Mouse (Mus musculus) heart, postnatal 25 days (tissue): ENCODE data around the gene Ppfia1. TPM values are rescaled to one million over a fixed set of nuclear protein-coding genes. Genes with fewer than 3 reads are reported as not detected.

Experiments used
- DNase-seq: peaks from one replicate; pipeline ENCODE4 v3.0.0; 2022; ENCODE audit warnings: low spot score
- intact Hi-C: fragments of 180-260 bp; cut with DNase I; formaldehyde crosslinking; loops from one replicate; pipeline ENCODE4 v1.15.1; 2025
- total RNA-seq, 2 experiments: library from RNA; stranded (reverse); gene quantifications; 2 replicates each; pipeline ENCODE4 v1.2.3; 2021

The Ppfia1 gene
- total RNA-seq, 2 experiments from 2014 or later = 40.3 to 47.7 TPM

- no peak for DNase-seq
- intact Hi-C loops = no loop called here
Observed at GRCm38 (mm10) chr7:144503959-144504358, 49.6 kb downstream of the Ppfia1 start.

DNA sequence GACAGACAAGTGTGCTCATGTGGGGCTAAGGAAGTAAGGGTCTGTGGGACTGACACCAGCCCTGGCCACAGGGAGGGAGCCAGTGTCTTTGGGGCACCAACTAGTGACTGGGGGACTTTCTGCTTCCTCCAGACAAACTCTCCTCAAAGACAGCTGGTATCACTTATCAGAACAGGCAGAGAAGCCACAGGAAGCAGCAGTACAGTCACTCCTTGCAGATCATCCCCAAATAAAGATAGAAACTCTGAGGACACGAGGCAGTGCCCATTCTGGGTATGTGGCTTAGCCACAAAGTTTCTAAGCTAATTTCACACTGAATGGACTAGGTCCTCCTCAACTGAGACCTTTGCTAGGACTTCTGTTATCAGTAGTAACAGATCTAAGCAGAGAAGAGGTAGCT is 60.6 kb downstream of the Ppfia1 start:
- no peak for DNase-seq
- intact Hi-C loops = no loop called here

GRCm38 (mm10) chr7:144490201-144490873 is 63.2 kb downstream of the Ppfia1 start:
- DNase-seq = no peak
- intact Hi-C loops = no loop called here

- intact Hi-C loops = loop anchor here (5.0 to 10.0 kb wide), 2 partner anchors 93 to 286 kb away; partner anchors contain the start of gene Fadd
- DNase-seq = no peak
Observed at GRCm38 (mm10) chr7:144489067-144489774, 64.3 kb downstream of the Ppfia1 start.

- intact Hi-C loops = loop anchor here (10.0 kb wide), 1 partner anchor 294 kb away; no protein-coding TSS in a partner anchor
- no peak for DNase-seq
Observed at GRCm38 (mm10) chr7:144480314-144480713, 73.2 kb downstream of the Ppfia1 start.

- DNase-seq = no peak
- intact Hi-C loops = loop anchor here (10.0 kb wide), 1 partner anchor 425 kb away; no protein-coding TSS in a partner anchor
Observed at GRCm38 (mm10) chr7:144479569-144479968, 74.0 kb downstream of the Ppfia1 start.

- intact Hi-C loops = loop anchor here (10.0 kb wide), 1 partner anchor 429 kb away; no protein-coding TSS in a partner anchor
Observed at GRCm38 (mm10) chr7:144475741-144476140, 77.8 kb downstream of the Ppfia1 start.

DNA sequence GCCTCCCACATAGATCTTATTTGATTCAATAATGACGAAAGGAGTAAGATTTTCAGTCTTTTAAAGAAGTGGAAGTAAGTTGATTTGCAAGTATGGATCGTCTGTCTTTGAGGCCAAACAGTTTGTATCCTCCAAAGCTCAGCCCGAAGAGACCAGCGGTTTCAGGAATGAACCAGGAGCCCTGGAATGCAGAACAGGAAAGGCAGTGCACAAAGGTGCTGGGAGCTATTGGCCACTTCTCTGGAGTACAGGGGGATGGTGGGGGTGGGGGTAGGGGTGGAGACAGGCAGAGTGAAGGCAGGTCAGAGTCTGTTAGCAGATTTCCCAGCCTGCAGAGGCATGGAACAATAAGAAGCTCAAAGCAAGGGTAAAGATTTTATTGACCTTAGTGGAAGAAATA is 80.0 kb downstream of the Ppfia1 start:
- intact Hi-C loops = loop anchor here (10.0 kb wide), 1 partner anchor 431 kb away; no protein-coding TSS in a partner anchor
- no peak for DNase-seq

More at GRCm38 (mm10) chr7:144475741-144476140, 77.8 kb downstream of the Ppfia1 start:
- no peak for DNase-seq

- no peak for DNase-seq
- intact Hi-C loops = loop anchor here (10.0 kb wide), 1 partner anchor 434 kb away; no protein-coding TSS in a partner anchor
Observed at GRCm38 (mm10) chr7:144471103-144471502, 82.4 kb downstream of the Ppfia1 start.

- intact Hi-C loops = loop anchor here (10.0 kb wide), 1 partner anchor 434 kb away; no protein-coding TSS in a partner anchor
- DNase-seq = peak; percentile 84
Observed at GRCm38 (mm10) chr7:144470545-144471059, 82.9 kb downstream of the Ppfia1 start, which contains the start of gene Cttn. Cttn (minus strand) TSS chr7:144471009.

DNA sequence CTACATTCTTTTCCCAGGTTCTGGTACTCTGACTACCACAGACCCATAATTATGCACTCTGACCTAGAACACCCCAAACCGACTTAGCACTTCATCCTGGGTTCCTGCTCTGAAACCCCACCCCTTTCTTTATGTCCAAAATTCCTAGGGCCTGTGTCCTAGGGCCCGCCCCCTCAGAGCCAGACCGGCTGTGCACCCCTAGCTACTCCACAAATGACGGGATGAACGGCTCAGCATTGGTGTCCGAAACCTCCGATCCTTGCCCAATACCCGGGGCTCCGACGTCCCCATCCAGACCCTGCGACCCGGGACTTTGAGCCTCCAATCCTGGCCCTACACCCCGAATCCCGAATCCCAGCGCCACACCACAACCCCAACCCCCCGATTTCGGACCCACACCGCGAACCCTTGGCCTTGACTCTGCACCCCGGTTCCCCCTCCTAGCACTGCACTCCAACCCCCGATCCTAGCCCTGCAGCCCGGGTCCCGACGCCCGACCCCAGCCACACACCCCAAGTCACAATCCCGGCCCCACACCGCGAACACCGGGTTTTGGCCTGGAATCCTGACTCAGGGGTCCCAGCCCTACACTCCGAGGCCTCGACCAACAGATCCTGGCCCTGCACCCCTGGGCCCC is 83.5 kb downstream of the Ppfia1 start:
- no peak for DNase-seq
- intact Hi-C loops = loop anchor here (10.0 kb wide), 1 partner anchor 435 kb away; no protein-coding TSS in a partner anchor

DNA sequence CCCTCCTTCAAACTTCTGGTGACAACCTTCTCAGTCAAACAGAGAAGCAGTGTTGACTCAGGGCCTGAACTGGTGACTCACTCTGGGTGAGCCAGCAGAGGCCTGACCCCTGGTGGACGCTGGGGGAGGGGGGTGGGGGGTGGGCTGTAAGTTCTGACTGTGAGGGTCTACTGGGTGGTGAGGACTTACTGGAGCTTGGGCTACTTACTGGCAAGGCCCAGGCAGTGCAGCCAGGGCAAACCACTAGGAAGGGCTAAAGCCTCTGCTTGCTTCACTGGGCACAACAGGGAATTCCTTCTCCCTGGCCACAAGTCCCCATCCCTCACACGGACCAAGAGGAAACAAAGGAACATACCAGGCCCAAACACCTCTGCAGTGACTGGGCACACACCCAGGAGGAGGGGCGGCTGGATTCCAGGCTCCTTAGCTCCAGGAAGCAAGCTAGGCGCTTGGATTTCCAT is 84.3 kb downstream of the Ppfia1 start:
- intact Hi-C loops = no loop called here
- no peak for DNase-seq

DNA sequence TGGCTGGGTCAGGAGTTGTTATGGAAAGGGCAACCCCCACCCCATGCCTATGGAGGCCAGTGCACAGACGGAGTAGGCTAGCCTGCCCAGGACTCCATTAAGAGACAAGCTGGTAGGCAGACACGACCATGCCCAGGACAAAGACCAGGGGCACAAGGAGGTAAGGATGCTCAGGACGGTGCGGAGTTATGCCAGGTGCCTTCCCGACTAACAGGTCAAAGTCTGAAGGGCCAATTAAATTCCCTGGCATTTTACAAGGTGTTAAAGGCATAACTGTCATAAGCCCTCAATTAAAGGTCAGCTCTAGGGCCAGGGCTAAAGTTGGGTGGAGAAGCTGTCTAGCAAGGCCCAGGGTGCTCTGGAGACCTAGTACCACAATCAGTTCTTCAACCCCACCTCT is 84.8 kb downstream of the Ppfia1 start:
- no peak for DNase-seq
- intact Hi-C loops = no loop called here

DNA sequence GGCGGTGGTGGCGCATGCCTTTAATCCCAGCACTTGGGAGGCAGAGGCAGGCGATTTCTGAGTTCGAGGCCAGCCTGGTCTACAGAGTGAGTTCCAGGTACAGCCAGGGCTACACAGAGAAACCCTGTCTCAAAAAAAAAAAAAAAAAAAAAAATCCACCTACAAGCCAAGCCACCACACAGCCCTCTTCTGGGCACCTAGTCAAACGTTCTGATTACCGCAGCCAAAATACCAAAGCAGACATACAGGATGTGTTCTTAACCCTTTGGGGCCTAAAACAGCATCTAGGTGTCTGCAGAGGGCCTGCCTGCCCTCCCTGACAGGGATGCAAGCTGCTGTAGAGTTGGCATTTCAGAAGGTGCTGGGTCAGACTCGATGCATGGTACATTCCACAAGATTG is 91.0 kb downstream of the Ppfia1 start:
- DNase-seq = no peak
- intact Hi-C loops = no loop called here

DNA sequence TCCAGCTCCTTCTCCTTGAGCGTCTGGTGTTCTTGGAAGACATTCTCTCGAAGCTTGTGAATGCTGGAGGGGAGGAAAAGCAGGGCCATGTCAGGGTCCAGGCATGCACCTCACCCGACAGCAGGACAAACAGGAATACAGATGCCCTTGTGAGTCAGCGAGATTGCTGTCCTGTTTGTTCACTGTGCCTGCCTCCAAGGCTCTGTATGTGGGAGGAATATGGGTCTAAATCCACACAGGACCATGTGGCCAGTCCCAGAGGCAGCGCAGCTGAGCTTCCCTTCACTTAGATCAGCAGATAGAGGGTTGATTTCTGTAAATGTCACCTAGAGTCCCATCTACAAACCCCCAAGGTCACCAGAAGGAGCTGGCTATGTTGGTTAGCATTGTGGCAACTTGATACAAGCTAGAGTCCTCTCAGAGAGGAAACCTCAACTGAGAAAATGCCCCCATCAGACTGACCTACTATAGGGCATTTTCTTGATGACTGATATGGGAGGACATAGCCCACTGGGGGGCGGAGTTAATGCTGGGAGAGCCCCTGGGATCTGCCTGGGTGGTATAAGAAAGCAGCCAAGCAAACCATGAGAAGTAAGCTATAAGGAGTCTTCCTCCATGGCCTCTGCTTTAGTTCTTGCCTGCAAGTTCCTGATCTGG is 92.2 kb downstream of the Ppfia1 start:
- intact Hi-C loops = no loop called here
- DNase-seq = no peak

DNA sequence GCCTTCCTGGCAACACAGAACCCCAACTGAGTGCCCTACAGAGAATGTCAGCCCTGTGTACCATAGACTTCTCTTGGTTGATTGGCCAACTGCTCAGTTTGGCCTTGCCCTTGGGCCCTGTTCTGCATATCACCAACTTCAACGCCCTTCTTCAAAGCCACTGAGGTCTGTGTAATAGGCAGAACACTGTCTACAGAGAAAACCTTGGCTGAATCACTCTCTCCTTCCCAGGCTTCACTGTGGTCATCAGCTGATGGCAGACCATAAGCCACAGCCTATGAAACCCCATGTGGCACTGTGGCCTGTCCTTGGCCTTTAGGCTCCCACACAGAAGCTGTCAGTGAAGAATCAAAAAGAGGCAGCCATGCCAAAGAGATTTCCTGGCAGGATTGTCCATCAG is 94.6 kb downstream of the Ppfia1 start:
- intact Hi-C loops = no loop called here
- no peak for DNase-seq

- no peak for DNase-seq
- intact Hi-C loops = no loop called here
Observed at GRCm38 (mm10) chr7:144450661-144451060, 102.9 kb downstream of the Ppfia1 start.

GRCm38 (mm10) chr7:144449637-144450570 is 103.6 kb downstream of the Ppfia1 start:
- intact Hi-C loops = no loop called here
- DNase-seq = peak; percentile 60
